Mouse (Mus musculus) kidney, adult 2 months (tissue): ENCODE measurements at regions not wholly inside any gene's neighbourhood (a gene's known extent, or its start where the extent isn't known, plus 50 kb on each side); places are given as distances from the start of the nearest gene placed in this dataset.

Experiments
- CTCF ChIP-seq: fragments of 200-500 bp; conservative IDR thresholded peaks from 2 replicates; pipeline ENCODE4 v1.5.1; 2011; ENCODE audit warnings: low read depth, mild to moderate bottlenecking, control low read depth, low read length, moderate library complexity, mixed read lengths; ENCODE audit not compliant: insufficient read depth, insufficient read length
- POLR2A ChIP-seq: fragments of 200-500 bp; IDR thresholded peaks from one replicate; pipeline ENCODE4 v1.6.1; 2011; ENCODE audit warnings: low read depth, low read length, control low read depth

- TF ChIP-seq CTCF: no peak
- no peak for TF ChIP-seq POLR2A
Observed at GRCm38 (mm10) chr11:26708636-26709035, 114.8 kb upstream of the Vrk2 start.
